Mouse (Mus musculus) liver, embryonic 11.5 days (tissue): Measurements from ENCODE around the gene Magi1. TPM values are rescaled to one million over a fixed set of nuclear protein-coding genes. Genes with fewer than 3 reads are reported as not detected.
A peak's percentile ranks its signal among the peaks of the same experiment; 100 is the strongest.

ENCODE experiments used
- ATAC-seq: fragments of 200-750 bp; cut with Nextera tagmentation; replicated peaks from 2 replicates; pipeline ENCODE4 v1.8.0; 2017; ENCODE audit warnings: moderate number of reproducible peaks, mild to moderate bottlenecking, moderate TSS enrichment, moderate library complexity; ENCODE audit not compliant: low FRiP score
- DNase-seq: peaks from one replicate; pipeline ENCODE4 v3.0.0-alpha.2; 2017; ENCODE audit warnings: low spot score
- H3K27ac ChIP-seq: fragments of 300-500 bp; sonication (generic); 2 replicates; pipeline ENCODE4 v1.5.1; 2014; ENCODE audit warnings: mild to moderate bottlenecking, low read depth, low read length, control low read depth
- H3K27me3 ChIP-seq: fragments of 300-500 bp; sonication (generic); replicated peaks from 2 replicates; pipeline ENCODE4 v1.6.1; 2014; ENCODE audit warnings: low read length, mixed read lengths; ENCODE audit not compliant: control insufficient read depth, insufficient read depth
- H3K36me3 ChIP-seq: fragments of 300-500 bp; sonication (generic); 2 replicates; pipeline ENCODE4 v1.6.1; 2014; ENCODE audit warnings: mild to moderate bottlenecking, low read length, moderate library complexity, mixed read lengths; ENCODE audit not compliant: control insufficient read depth, insufficient read depth
- H3K4me1 ChIP-seq: fragments of 300-500 bp; sonication (generic); replicated peaks from 2 replicates; pipeline ENCODE4 v1.6.1; 2014; ENCODE audit warnings: low read length, mixed read lengths; ENCODE audit not compliant: control insufficient read depth, insufficient read depth
- H3K4me2 ChIP-seq: fragments of 300-500 bp; sonication (generic); 2 replicates; pipeline ENCODE4 v1.6.1; 2014; ENCODE audit warnings: mild to moderate bottlenecking, control low read depth, moderate library complexity
- H3K4me3 ChIP-seq: fragments of 300-500 bp; sonication (generic); 2 replicates; pipeline ENCODE4 v1.5.1; 2014; ENCODE audit warnings: low read depth, low read length, control low read depth
- H3K9ac ChIP-seq: fragments of 300-500 bp; sonication (generic); 2 replicates; pipeline ENCODE4 v1.6.1; 2014; ENCODE audit warnings: low read depth, low read length, control low read depth
- H3K9me3 ChIP-seq: fragments of 300-500 bp; sonication (generic); 2 replicates; pipeline ENCODE4 v1.6.1; 2016; ENCODE audit warnings: low read length, inconsistent platforms, mixed read lengths; ENCODE audit not compliant: control insufficient read depth
- WGBS: fragments of 180-500 bp; shearing (Covaris S2); extraction: QIAGEN DNeasy Blood & Tissue Kit; methylation state at CpG from one replicate; pipeline ENCODE4 v1.1.7; 2014; 5-methylcytosine and 5-hydroxymethylcytosine counted together
- polyA plus RNA-seq: library from polyadenylated mRNA; unstranded; fragments of >200 nt; fragmentation: Nextera tagmentation; extraction: Ambion mirVana; gene quantifications from 2 replicates; pipeline ENCODE4 v1.2.1, GENCODE M21; 2014

The Magi1 gene
- polyA plus RNA-seq, 1 experiment from 2014 or later = 4.6 TPM

DNA sequence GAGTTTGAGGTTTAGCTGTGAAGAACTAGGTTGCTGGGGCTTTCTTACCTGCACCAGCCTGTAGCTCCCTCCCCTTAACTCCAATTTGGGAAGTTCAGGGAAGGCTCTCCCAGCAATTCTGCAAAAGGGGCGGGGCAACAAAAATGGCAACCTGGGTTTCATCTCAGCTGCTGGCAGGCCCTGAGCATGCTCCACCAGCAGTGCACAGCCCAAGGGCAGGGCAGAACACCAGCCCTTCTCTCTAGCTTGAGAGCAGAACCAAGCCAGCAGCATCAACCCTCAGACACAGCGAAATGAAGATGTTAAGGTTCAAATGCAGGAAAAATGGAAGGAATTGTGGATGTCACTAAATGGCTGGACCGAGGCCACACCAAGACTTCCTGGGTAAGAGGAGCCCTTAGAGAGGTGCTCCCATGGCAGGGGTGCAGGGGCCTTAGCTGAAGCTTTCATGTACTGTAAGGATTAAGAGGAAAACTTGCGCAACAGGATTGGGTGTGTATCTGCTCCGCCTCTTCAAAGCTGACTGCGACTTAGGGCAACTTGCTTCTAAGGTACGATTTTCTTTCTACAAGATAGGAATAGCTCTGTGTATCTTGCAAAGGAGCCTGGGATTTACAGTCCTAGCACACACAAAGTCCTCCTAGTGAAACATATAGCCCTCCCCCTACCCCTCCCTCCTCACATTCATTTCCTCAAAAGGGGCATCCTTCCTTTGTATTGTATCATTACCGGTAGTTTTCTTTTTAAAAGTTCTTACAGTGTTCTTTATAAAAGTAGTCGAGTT, 118.8 kb downstream of the Magi1 start:
- Histone ChIP-seq H3K27ac (no peak overlapping the region), H3K9ac (no peak overlapping the region), H3K27me3 (no peaks in the 10 kb centered on the region), H3K9me3 (no peaks in the 10 kb centered on the region), H3K36me3 (no peaks in the 10 kb centered on the region), H3K4me3 (no peak overlapping the region), H3K4me2 (no peak overlapping the region), H3K4me1 (peaks cover 27% of the 10 kb centered on the region)
- WGBS = 72% methylated on average over 9 of the region's 9 CpGs
- DNase-seq (no peak), ATAC-seq (no peak)

DNA sequence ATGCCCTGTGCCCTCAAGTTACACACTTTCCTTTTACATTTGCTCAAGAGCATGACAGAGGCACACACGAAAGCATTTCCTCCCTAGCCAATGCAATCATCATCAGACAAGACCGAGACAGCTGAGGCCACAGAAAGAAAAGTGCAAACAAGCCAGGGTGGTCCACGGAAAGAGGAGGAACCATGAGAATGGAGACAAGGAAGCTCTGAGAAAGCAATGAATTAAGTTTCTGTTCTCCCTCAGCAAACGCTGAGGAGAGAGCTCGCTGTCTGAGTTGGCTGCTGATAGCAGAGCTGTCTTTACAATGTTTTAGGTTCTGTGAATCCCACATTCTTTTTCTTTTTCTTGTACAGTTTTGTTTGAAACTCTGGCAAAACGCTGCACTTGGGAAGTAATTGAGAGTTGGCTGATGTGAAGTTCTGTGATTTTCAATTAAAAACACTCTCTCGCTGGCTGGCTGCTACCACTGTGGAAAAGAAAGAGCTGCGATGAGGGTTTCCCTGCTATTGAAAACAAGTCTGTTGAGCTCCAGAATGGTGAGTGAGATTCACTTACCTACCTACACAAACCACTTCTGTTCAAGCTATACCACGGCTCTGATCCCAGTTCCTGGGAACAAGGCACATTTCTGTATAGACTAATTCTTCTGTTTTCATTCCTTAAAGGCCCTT, 120.3 kb downstream of the Magi1 start:
- DNase-seq (no peak), ATAC-seq (no peak)
- peak overlapping the region; percentile 26 for H3K4me2 ChIP-seq
- H3K9me3 ChIP-seq = no peaks in the 10 kb centered on the region
- H3K27ac ChIP-seq = peak overlapping the region; percentile 25; the same call in 1 of the 2 replicates
- H3K36me3 ChIP-seq = no peaks in the 10 kb centered on the region
- 41% methylated on average over 9 of the region's 9 CpGs for WGBS
- H3K9ac ChIP-seq = no peak overlapping the region
- no peaks in the 10 kb centered on the region for H3K27me3 ChIP-seq
- H3K4me1 ChIP-seq = peaks cover 31% of the 10 kb centered on the region
- H3K4me3 ChIP-seq = no peak overlapping the region

DNA sequence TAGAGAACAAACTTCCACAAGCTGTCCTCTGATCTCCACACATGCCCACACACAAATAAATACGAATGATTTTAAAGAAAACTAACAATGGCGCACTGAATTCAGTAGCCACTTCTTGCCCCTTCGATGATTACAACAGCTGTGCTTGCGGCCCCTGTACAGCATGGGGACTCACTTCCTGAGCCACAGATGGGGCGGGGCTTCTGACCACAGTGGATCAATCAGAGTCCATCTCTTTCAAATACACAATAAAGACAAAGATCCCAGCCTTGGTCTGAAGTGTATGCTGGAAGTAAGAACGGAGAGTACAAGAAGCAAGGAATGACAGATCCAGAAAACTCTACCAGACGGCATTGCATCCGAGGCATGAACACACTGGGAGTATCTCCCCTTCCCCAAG, 120.8 kb downstream of the Magi1 start:
- 45% methylated on average over 8 of the region's 8 CpGs for WGBS
- peak overlapping the region; percentile 26 for H3K4me2 ChIP-seq

DNA sequence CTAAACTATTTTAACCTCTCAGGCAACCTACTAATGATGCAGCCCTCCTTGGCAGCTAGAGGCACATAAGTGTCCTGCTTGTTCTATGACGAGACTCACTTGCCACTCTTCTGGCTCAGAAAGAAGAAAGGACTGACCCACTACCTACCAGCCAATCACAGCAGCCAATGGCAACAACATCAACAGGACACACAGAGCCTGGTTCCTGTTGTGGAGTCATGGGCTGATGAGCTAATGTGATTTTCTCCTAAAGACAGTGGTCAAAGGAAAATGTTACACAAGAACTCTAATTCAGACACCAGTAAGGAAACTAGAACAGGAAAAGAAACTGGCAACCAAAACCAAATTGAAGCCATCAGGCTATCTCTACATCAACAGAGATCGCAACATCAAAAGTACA, 124.5 kb downstream of the Magi1 start:
- no peak overlapping the region for H3K27ac ChIP-seq
- DNase-seq (no peak), ATAC-seq (no peak)
- H3K4me2 ChIP-seq = no peak overlapping the region
- H3K4me3 ChIP-seq = no peak overlapping the region
- no peaks in the 10 kb centered on the region for H3K9me3 ChIP-seq
- H3K4me1 ChIP-seq = peaks cover 25% of the 10 kb centered on the region
- H3K9ac ChIP-seq = no peak overlapping the region
- no peaks in the 10 kb centered on the region for H3K36me3 ChIP-seq
- H3K27me3 ChIP-seq = no peaks in the 10 kb centered on the region
- 26% methylated on average over 2 of the region's 2 CpGs for WGBS

More for the DNA sequence above, 120.8 kb downstream of the Magi1 start:
- Histone ChIP-seq H3K4me1 (peaks cover 34% of the 10 kb centered on the region), H3K4me3 (no peak overlapping the region), H3K27ac (0 out of 2 replicates have a peak overlapping the region, but pooled peaks have one; percentile 25), H3K36me3 (no peaks in the 10 kb centered on the region), H3K9ac (no peak overlapping the region), H3K27me3 (no peaks in the 10 kb centered on the region), H3K9me3 (no peaks in the 10 kb centered on the region)
- ATAC-seq (no peak), DNase-seq (no peak)

DNA sequence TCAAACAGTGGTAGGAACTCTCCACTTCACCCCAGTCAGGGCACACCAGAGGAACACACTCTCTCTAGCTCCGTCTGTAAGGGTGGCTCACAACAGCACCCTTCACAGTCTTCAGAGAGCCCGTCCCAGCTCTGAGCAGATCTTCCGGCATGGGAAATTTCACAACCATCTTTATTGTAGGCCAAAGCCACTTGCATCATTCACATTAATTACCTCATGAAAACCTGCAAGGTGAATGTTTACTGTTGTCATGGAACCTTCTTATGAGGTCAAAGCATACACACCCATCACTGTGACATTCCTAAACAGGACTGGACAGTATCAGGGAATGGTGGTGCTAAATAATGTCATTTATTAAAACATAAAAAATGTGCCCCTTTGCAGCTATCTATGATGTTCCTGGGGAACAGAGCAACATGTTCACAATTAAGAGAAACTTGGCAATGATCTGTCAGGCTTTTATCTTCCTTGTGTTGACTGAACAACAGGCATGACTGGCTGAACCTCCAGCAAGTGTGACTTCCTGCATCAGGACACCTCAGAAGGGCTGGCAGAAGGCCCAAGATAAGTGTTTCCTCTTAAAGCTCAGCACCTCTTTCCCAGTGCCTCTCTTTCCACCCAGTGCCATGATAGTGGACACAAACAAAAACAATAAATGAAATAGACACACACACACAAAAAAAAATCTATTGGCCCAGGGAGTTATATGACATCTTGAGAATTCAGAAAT, 125.4 kb downstream of the Magi1 start:
- Histone ChIP-seq H3K27me3 (no peaks in the 10 kb centered on the region), H3K4me2 (no peak overlapping the region), H3K4me3 (no peak overlapping the region), H3K27ac (no peak overlapping the region), H3K9me3 (no peaks in the 10 kb centered on the region), H3K36me3 (no peaks in the 10 kb centered on the region), H3K4me1 (peaks cover 19% of the 10 kb centered on the region), H3K9ac (no peak overlapping the region)
- 73% methylated on average over 3 of the region's 3 CpGs for WGBS
- ATAC-seq = no peak
- DNase-seq = no peak

DNA sequence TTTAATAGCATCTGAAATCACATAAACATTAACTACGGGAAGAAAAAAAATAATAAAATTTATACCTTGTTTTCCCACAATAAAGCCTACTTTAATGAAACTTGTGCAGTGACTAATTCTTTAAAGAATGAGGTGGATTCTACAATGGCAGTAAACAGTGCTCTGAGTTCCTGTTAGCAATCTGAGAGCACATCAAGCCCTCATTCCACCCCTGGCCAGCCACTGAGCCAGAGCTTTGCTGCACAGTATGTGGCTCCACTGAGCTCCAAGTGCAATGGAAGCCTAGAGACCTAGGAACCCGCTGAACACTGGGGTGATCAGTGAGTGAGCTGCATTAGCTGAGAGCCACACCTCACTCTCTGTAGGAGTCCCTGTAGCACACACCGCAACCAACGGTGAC, 127.7 kb downstream of the Magi1 start:
- no peaks in the 10 kb centered on the region for H3K9me3 ChIP-seq
- WGBS = 69% methylated on average over 4 of the region's 4 CpGs
- no peaks in the 10 kb centered on the region for H3K27me3 ChIP-seq
- H3K9ac ChIP-seq = no peak overlapping the region
- no peak overlapping the region for H3K4me3 ChIP-seq
- ATAC-seq (no peak), DNase-seq (no peak)
- no peak overlapping the region for H3K27ac ChIP-seq
- H3K4me1 ChIP-seq = peaks cover 14% of the 10 kb centered on the region; the same call in 1 of the 2 replicates
- no peaks in the 10 kb centered on the region for H3K36me3 ChIP-seq
- no peak overlapping the region for H3K4me2 ChIP-seq

DNA sequence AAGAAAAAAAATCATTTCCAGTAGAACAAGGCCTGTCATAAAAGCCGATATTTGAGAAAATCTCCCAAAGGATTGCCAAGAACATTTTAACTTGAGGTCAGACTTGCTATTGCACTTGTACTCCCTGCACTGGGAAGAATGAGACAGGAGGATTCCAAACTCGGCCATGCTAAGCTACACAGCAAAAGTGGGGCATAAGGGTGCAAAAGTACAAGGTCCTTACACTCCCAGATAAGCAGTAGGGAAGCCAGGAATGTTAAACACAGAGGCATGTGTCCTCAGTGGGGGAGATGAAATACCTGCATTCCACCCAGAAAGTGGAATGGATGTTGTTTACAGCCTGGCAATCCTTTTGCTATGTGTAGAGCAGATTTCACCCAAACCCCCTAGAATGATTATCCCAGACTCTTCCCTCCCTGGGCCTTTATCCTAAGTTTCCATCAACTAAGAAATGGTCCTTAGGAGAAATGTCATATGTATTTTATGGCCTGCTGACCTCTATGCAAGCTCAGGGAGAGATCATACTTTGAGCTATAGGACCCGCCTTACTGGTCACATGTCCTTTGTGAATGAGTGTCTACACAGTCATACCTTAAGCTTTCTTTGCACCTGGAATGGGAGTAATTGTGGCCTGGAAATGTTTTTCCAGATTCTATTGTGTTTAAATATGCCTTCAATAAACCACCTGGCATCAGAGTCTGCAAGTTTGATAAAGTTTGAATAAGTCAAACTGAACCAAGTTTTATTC, 128.7 kb downstream of the Magi1 start:
- ATAC-seq (no peak), DNase-seq (no peak)
- Histone ChIP-seq H3K9me3 (no peaks in the 10 kb centered on the region), H3K27me3 (no peaks in the 10 kb centered on the region), H3K36me3 (no peaks in the 10 kb centered on the region), H3K9ac (no peak overlapping the region), H3K4me3 (no peak overlapping the region), H3K4me2 (no peak overlapping the region), H3K27ac (no peak overlapping the region), H3K4me1 (peaks cover 17% of the 10 kb centered on the region; the same call in 1 of the 2 replicates)
- WGBS = 69% methylated on average over 3 of the region's 3 CpGs

DNA sequence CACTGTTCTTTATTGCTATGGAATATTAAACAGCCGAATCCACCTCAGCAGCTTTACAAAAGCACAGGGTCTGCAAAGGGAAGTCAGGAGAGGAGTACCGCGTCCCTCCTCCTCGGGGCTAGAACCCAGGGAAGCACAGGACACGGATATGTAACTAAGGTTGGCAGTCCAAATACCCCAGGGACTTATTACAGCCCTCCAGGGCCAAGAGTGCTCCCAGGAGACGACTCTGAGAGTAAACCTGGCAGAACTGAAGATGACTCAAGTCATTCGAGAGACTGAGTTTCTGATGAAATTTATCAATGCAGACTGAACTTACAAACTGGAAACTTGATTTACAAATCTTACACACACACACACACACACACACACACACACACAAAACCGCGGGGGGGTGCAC, 130.8 kb downstream of the Magi1 start:
- DNase-seq (no peak), ATAC-seq (no peak)
- H3K27ac ChIP-seq = no peak overlapping the region
- 81% methylated on average over 9 of the region's 9 CpGs for WGBS
- no peaks in the 10 kb centered on the region for H3K9me3 ChIP-seq
- H3K9ac ChIP-seq = no peak overlapping the region
- H3K4me1 ChIP-seq = peaks cover 14% of the 10 kb centered on the region; the same call in 1 of the 2 replicates
- no peak overlapping the region for H3K4me3 ChIP-seq
- no peaks in the 10 kb centered on the region for H3K36me3 ChIP-seq
- no peaks in the 10 kb centered on the region for H3K27me3 ChIP-seq
- no peak overlapping the region for H3K4me2 ChIP-seq
